Mouse (Mus musculus): Measurements from ENCODE around the gene Hoxc5. TPM values are rescaled to one million over a fixed set of nuclear protein-coding genes. Genes with fewer than 3 reads are reported as not detected.

Gene Hoxc5
- polyA plus RNA-seq, 1 experiment from 2014 or later = 0.27 TPM

- H3K4me1 ChIP-seq (replicated peaks) = no peaks in the 10 kb centered on the region
- ATAC-seq (ENCODE audit: low read depth) = no peak
- no peak overlapping the region for H3K4me2 ChIP-seq
- H3K4me3 ChIP-seq (replicated peaks) = no peak overlapping the region
- peaks cover 100% of the 10 kb centered on the region for H3K27me3 ChIP-seq
- no peak overlapping the region for H3K9ac ChIP-seq
- no peak overlapping the region for H3K27ac ChIP-seq
- H3K9me3 ChIP-seq (replicated peaks) = no peaks in the 10 kb centered on the region
- DNase-seq = no peak
- WGBS (ENCODE audit: insufficient replicate concordance) = 7% methylated on average over 7 of the region's 7 CpGs
- H3K36me3 ChIP-seq = no peaks in the 10 kb centered on the region
These were observed 7.8 kb downstream of the Hoxc5 start for GRCm38 (mm10) chr15:102975034-102975433.

GRCm38 (mm10) chr15:102975688-102976111, 8.5 kb downstream of the Hoxc5 start:
- no peak for DNase-seq
- no peak overlapping the region for H3K27ac ChIP-seq
- no peak overlapping the region for H3K4me2 ChIP-seq
- ATAC-seq (ENCODE audit: low read depth) = no peak
- no peaks in the 10 kb centered on the region for H3K9me3 ChIP-seq (replicated peaks)
- no peak overlapping the region for H3K4me3 ChIP-seq (replicated peaks)
- WGBS (ENCODE audit: insufficient replicate concordance) = 2% methylated on average over 21 of the region's 21 CpGs
- no peaks in the 10 kb centered on the region for H3K4me1 ChIP-seq (replicated peaks)
- no peak overlapping the region for H3K9ac ChIP-seq
- no peaks in the 10 kb centered on the region for H3K36me3 ChIP-seq
- H3K27me3 ChIP-seq = peaks cover 100% of the 10 kb centered on the region

DNA sequence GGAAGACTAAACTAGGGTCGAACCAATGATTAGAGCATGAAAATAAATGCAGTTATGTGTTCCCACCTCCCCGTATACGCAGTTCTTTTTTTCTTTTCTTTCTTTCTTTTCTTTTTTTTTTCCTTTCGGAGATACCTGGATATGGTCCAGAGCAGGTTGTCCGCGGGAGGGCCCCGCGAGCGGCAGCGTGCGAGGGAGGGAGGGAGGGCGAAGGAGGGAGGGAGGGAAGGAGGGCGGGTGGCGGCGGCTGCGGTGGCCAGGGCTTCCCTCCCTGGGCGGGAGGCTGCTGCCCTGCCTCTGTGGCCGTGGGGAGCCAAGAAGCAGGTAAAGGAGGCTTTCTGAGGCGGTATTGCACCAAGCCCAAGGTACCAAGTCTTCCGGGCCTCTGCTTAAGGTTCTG, 8.9 kb downstream of the Hoxc5 start, which contains the start of gene Hoxc9:
Gene Hoxc9, plus strand, starts transcription at position 269 of the 400 bp plus-strand sequence.
- WGBS (ENCODE audit: insufficient replicate concordance) = 0% methylated on average over 11 of the region's 20 CpGs
- no peaks in the 10 kb centered on the region for H3K36me3 ChIP-seq
- H3K4me3 ChIP-seq (replicated peaks) = peak within 1 kb of the TSS; percentile 23
- H3K27me3 ChIP-seq = peaks cover 100% of the 10 kb centered on the region
- H3K4me2 ChIP-seq = peak within 1 kb of the TSS; percentile 32; the same call in 1 of the 2 replicates
- no peaks in the 10 kb centered on the region for H3K9me3 ChIP-seq (replicated peaks)
- no peak within 1 kb of the TSS for H3K9ac ChIP-seq
- ATAC-seq (ENCODE audit: low read depth) = no peak
- DNase-seq = no peak
- no peak within 1 kb of the TSS for H3K27ac ChIP-seq
- H3K4me1 ChIP-seq (replicated peaks) = no peaks in the 10 kb centered on the region

GRCm38 (mm10) chr15:102976631-102977422, 9.6 kb downstream of the Hoxc5 start:
- no peaks in the 10 kb centered on the region for H3K36me3 ChIP-seq
- peak overlapping the region; percentile 23 for H3K4me3 ChIP-seq (replicated peaks)
- 0 out of 2 replicates have a peak, but pooled peaks cover 4% of the 10 kb centered on the region for H3K4me1 ChIP-seq (replicated peaks)
- no peaks in the 10 kb centered on the region for H3K9me3 ChIP-seq (replicated peaks)
- no peak for DNase-seq
- no peak overlapping the region for H3K9ac ChIP-seq
- H3K4me2 ChIP-seq = peak overlapping the region; percentile 32; the same call in 1 of the 2 replicates
- peaks cover 100% of the 10 kb centered on the region for H3K27me3 ChIP-seq
- no peak for ATAC-seq (ENCODE audit: low read depth)
- 1% methylated on average over 37 of the region's 37 CpGs for WGBS (ENCODE audit: insufficient replicate concordance)
- no peak overlapping the region for H3K27ac ChIP-seq

GRCm38 (mm10) chr15:102977423-102977974, 10.3 kb downstream of the Hoxc5 start:
- Histone ChIP-seq H3K36me3 (no peaks in the 10 kb centered on the region), H3K27ac (no peak overlapping the region), H3K4me2 (peak overlapping the region; percentile 32; the same call in 1 of the 2 replicates), H3K9ac (no peak overlapping the region), H3K4me1 (replicated peaks) (0 out of 2 replicates have a peak, but pooled peaks cover 6% of the 10 kb centered on the region), H3K4me3 (replicated peaks) (peak overlapping the region; percentile 23), H3K27me3 (peaks cover 100% of the 10 kb centered on the region), H3K9me3 (replicated peaks) (no peaks in the 10 kb centered on the region)
- ATAC-seq (ENCODE audit: low read depth) = no peak
- DNase-seq = no peak
- 5% methylated on average over 16 of the region's 16 CpGs for WGBS (ENCODE audit: insufficient replicate concordance)

GRCm38 (mm10) chr15:102978615-102979515, 11.6 kb downstream of the Hoxc5 start:
- Histone ChIP-seq H3K4me1 (replicated peaks) (0 out of 2 replicates have a peak, but pooled peaks cover 6% of the 10 kb centered on the region), H3K4me3 (replicated peaks) (no peak overlapping the region), H3K27ac (no peak overlapping the region), H3K36me3 (no peaks in the 10 kb centered on the region), H3K27me3 (peaks cover 100% of the 10 kb centered on the region), H3K9me3 (replicated peaks) (no peaks in the 10 kb centered on the region), H3K9ac (no peak overlapping the region), H3K4me2 (no peak overlapping the region)
- DNase-seq (no peak), ATAC-seq (ENCODE audit: low read depth) (no peak)
- 4% methylated on average over 13 of the region's 13 CpGs for WGBS (ENCODE audit: insufficient replicate concordance)

- Histone ChIP-seq H3K36me3 (no peaks in the 10 kb centered on the region), H3K9ac (no peak overlapping the region), H3K4me1 (replicated peaks) (0 out of 2 replicates have a peak, but pooled peaks cover 6% of the 10 kb centered on the region), H3K4me3 (replicated peaks) (no peak overlapping the region), H3K9me3 (replicated peaks) (no peaks in the 10 kb centered on the region), H3K27me3 (peaks cover 100% of the 10 kb centered on the region), H3K27ac (no peak overlapping the region), H3K4me2 (no peak overlapping the region)
- no peak for DNase-seq
- WGBS (ENCODE audit: insufficient replicate concordance) = 0% methylated on average over 1 of the region's 1 CpGs
- ATAC-seq (ENCODE audit: low read depth) = no peak
These were observed 12.7 kb downstream of the Hoxc5 start for GRCm38 (mm10) chr15:102979936-102980335.

DNA sequence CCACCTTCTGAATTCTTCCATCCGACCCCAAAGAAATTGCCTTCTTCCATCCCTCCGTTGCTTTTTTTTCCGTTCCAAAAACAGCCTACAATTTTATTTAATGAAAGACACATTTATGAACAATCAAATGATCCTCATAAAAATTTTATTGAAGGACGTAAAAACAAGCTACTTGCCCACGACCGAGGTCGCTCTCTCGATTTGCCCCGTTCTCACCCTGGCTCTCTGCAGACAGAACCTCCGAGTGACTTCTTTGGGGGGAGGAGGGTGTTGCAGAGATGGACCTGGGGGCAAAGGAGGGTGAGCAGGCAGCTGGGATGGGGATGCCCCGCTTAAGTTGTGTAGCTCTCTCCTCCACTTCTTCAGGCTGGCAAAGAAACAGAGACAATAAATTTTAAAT, 13.1 kb downstream of the Hoxc5 start:
- H3K27ac ChIP-seq = no peak overlapping the region
- peaks cover 100% of the 10 kb centered on the region for H3K27me3 ChIP-seq
- DNase-seq (no peak), ATAC-seq (ENCODE audit: low read depth) (no peak)
- no peaks in the 10 kb centered on the region for H3K9me3 ChIP-seq (replicated peaks)
- H3K9ac ChIP-seq = no peak overlapping the region
- no peaks in the 10 kb centered on the region for H3K36me3 ChIP-seq
- H3K4me1 ChIP-seq (replicated peaks) = 0 out of 2 replicates have a peak, but pooled peaks cover 6% of the 10 kb centered on the region
- WGBS (ENCODE audit: insufficient replicate concordance) = 6% methylated on average over 11 of the region's 11 CpGs
- no peak overlapping the region for H3K4me2 ChIP-seq
- no peak overlapping the region for H3K4me3 ChIP-seq (replicated peaks)

DNA sequence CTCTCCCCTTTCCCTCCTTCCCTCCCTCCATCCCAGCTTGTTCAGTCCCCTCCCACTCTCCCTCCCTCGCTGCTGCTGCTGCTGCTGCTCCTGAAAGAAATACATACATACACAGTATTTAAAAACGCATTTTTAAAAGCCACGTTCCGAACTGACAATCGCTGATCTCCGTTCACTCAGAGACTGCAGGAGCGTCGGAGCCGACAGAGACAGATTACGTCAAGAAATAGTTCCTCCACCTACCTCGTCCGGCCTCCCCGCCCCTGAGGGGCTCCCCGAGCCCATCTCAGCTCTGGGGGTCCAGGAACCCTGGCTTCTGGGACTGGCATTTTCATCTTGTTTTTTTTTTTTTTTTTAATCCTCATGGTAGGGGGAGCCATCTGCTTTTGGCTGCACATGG, 13.7 kb downstream of the Hoxc5 start:
- Histone ChIP-seq H3K4me2 (peak overlapping the region; percentile 46; the same call in 1 of the 2 replicates), H3K4me3 (replicated peaks) (no peak overlapping the region)

DNA sequence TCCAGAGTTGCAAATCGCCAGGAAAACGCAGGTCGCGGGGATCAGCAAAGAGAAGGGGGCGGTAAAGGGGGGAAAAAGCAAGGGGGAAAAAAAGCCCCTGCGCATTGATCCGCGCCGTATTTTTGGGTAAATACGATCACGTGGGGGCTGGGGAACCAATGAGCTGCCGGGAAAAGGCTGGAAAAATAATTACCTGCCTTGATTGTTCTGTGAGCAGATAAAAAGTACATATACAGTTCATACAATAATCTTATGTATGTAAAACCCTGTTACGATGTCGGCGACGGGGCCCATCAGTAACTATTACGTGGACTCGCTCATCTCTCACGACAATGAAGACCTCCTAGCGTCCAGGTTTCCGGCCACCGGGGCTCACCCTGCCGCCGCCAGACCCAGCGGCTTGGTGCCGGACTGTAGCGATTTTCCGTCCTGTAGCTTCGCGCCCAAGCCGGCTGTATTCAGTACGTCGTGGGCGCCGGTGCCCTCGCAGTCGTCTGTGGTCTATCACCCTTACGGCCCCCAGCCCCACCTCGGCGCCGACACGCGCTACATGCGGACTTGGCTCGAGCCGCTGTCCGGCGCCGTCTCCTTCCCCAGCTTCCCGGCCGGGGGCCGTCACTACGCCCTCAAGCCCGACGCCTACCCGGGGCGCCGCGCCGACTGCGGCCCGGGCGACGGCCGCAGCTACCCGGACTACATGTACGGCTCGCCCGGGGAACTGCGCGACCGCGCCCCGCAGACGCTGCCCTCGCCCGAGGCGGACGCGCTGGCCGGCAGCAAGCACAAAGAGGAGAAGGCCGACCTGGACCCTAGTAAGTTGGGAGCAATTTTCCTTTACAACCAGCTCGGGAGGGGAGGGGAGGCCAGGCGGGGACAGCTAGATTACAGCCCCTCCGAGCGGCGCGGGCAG, 14.4 kb downstream of the Hoxc5 start:
- Histone ChIP-seq H3K36me3 (no peaks in the 10 kb centered on the region), H3K9me3 (replicated peaks) (no peaks in the 10 kb centered on the region), H3K4me3 (replicated peaks) (peak overlapping the region; percentile 12), H3K9ac (no peak overlapping the region), H3K27ac (no peak overlapping the region), H3K4me2 (peak overlapping the region; percentile 46), H3K27me3 (peaks cover 100% of the 10 kb centered on the region), H3K4me1 (replicated peaks) (0 out of 2 replicates have a peak, but pooled peaks cover 6% of the 10 kb centered on the region)
- WGBS (ENCODE audit: insufficient replicate concordance) = 1% methylated on average over 88 of the region's 88 CpGs
- no peak for ATAC-seq (ENCODE audit: low read depth)
- no peak for DNase-seq

More for the DNA sequence above, 13.7 kb downstream of the Hoxc5 start:
- 2% methylated on average over 14 of the region's 14 CpGs for WGBS (ENCODE audit: insufficient replicate concordance)
- Histone ChIP-seq H3K9me3 (replicated peaks) (no peaks in the 10 kb centered on the region), H3K27me3 (peaks cover 100% of the 10 kb centered on the region), H3K36me3 (no peaks in the 10 kb centered on the region), H3K27ac (no peak overlapping the region), H3K9ac (no peak overlapping the region), H3K4me1 (replicated peaks) (0 out of 2 replicates have a peak, but pooled peaks cover 6% of the 10 kb centered on the region)
- no peak for DNase-seq
- no peak for ATAC-seq (ENCODE audit: low read depth)
